Mouse (Mus musculus): ENCODE measurements around the gene Pnmal2. TPM values are rescaled to one million over a fixed set of nuclear protein-coding genes. Genes with fewer than 3 reads are reported as not detected.

The Pnmal2 gene
- polyA plus RNA-seq, 1 experiment: 2.0 TPM

- 50% methylated on average over 3 of the region's 3 CpGs for WGBS
- Histone ChIP-seq H3K4me1 (ENCODE audit: control insufficient read depth, insufficient read depth, low read length) (no peaks in the 10 kb centered on the region), H3K4me3 (replicated peaks; ENCODE audit: extremely low read depth, low read depth, low read length) (no peak overlapping the region)
- TF ChIP-seq CTCF (IDR thresholded peaks at IDR 0.05; ENCODE audit: insufficient read depth, low read length): no peak
- TF ChIP-seq POLR2A (IDR thresholded peaks at IDR 0.05; ENCODE audit: borderline replicate concordance, extremely low read depth, low read depth, low read length): no peak
- no peak for DNase-seq
Measured at GRCm38 (mm10) chr7:16971160-16971559, 26.7 kb downstream of the Pnmal2 start.

- Histone ChIP-seq H3K4me3 (replicated peaks; ENCODE audit: extremely low read depth, low read depth, low read length) (no peak overlapping the region), H3K4me1 (ENCODE audit: control insufficient read depth, insufficient read depth, low read length) (no peaks in the 10 kb centered on the region)
- no peak for TF ChIP-seq POLR2A (IDR thresholded peaks at IDR 0.05; ENCODE audit: borderline replicate concordance, extremely low read depth, low read depth, low read length)
- TF ChIP-seq CTCF (IDR thresholded peaks at IDR 0.05; ENCODE audit: insufficient read depth, low read length): no peak
- 29% methylated on average over 6 of the region's 6 CpGs for WGBS
- DNase-seq: peak; percentile 16
Measured at GRCm38 (mm10) chr7:16974018-16974417, 29.5 kb downstream of the Pnmal2 start.

DNA sequence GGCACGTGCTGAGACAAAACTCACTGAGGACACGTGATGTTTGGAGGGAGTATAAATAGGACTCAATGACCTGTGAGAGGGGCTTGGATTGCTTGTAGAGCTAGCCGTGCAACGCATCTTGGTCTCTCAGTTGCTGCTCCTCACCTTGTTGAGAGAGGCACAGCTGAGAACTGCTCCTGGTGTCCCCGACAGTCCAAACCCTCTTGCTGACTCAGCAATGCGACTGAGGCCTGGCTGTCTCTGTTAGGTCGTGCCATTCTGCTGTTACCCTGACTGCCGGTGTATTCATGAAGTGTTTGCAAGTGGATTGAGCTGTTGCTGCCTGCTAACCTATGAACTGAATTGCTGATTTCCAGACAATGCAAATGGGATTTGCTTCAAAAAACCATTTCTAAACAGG lies 31.8 kb downstream of the Pnmal2 start:
- Histone ChIP-seq H3K4me3 (replicated peaks; ENCODE audit: extremely low read depth, low read depth, low read length) (no peak overlapping the region), H3K4me1 (ENCODE audit: control insufficient read depth, insufficient read depth, low read length) (no peaks in the 10 kb centered on the region)
- 58% methylated on average over 8 of the region's 8 CpGs for WGBS
- DNase-seq: no peak
- TF ChIP-seq POLR2A (IDR thresholded peaks at IDR 0.05; ENCODE audit: borderline replicate concordance, extremely low read depth, low read depth, low read length) (no peak), CTCF (IDR thresholded peaks at IDR 0.05; ENCODE audit: insufficient read depth, low read length) (no peak)

- TF ChIP-seq CTCF (IDR thresholded peaks at IDR 0.05; ENCODE audit: insufficient read depth, low read length) (no peak), POLR2A (IDR thresholded peaks at IDR 0.05; ENCODE audit: borderline replicate concordance, extremely low read depth, low read depth, low read length) (no peak)
- no peak for DNase-seq
- 79% methylated on average over 6 of the region's 6 CpGs for WGBS
- no peak overlapping the region for H3K4me3 ChIP-seq (replicated peaks; ENCODE audit: extremely low read depth, low read depth, low read length)
- no peaks in the 10 kb centered on the region for H3K4me1 ChIP-seq (ENCODE audit: control insufficient read depth, insufficient read depth, low read length)
Measured at GRCm38 (mm10) chr7:16978173-16978572, 33.7 kb downstream of the Pnmal2 start.

DNA sequence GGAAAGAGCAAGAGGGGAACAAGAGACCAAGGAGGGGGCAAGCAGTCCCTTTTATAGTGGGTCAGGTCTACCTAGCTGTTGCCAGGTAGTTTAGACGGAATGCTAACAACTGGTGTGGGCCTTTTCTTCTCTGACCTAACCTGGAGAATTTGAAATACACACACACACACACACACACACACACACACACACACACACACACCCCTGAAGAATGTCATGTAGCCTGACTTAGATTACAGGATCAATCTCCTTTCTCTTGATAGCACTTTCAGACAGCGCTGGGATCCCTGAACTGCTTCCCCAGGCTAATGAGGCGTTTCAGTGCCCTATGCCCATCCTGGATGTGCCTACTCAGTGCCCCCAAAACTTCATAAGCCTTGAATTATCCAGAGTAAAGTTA lies 34.1 kb downstream of the Pnmal2 start:
- no peak for DNase-seq
- Histone ChIP-seq H3K4me1 (ENCODE audit: control insufficient read depth, insufficient read depth, low read length) (no peaks in the 10 kb centered on the region), H3K4me3 (replicated peaks; ENCODE audit: extremely low read depth, low read depth, low read length) (no peak overlapping the region)
- WGBS: 95% methylated on average over 3 of the region's 3 CpGs
- no peak for TF ChIP-seq POLR2A (IDR thresholded peaks at IDR 0.05; ENCODE audit: borderline replicate concordance, extremely low read depth, low read depth, low read length)
- TF ChIP-seq CTCF (IDR thresholded peaks at IDR 0.05; ENCODE audit: insufficient read depth, low read length): no peak

- no peak for DNase-seq
- under 1% methylated on average over 12 of the region's 12 CpGs for WGBS
- Histone ChIP-seq H3K4me1 (ENCODE audit: control insufficient read depth, insufficient read depth, low read length) (no peaks in the 10 kb centered on the region), H3K4me3 (replicated peaks; ENCODE audit: extremely low read depth, low read depth, low read length) (peak overlapping the region; percentile 32)
- TF ChIP-seq POLR2A (IDR thresholded peaks at IDR 0.05; ENCODE audit: borderline replicate concordance, extremely low read depth, low read depth, low read length) (no peak), CTCF (IDR thresholded peaks at IDR 0.05; ENCODE audit: insufficient read depth, low read length) (no peak)
Measured at GRCm38 (mm10) chr7:16980348-16980747, 35.9 kb downstream of the Pnmal2 start.

- DNase-seq: no peak
- 32% methylated on average over 26 of the region's 26 CpGs for WGBS
- no peaks in the 10 kb centered on the region for H3K4me1 ChIP-seq (ENCODE audit: control insufficient read depth, insufficient read depth, low read length)
- TF ChIP-seq POLR2A (IDR thresholded peaks at IDR 0.05; ENCODE audit: borderline replicate concordance, extremely low read depth, low read depth, low read length): no peak
- no peak for TF ChIP-seq CTCF (IDR thresholded peaks at IDR 0.05; ENCODE audit: insufficient read depth, low read length)
- H3K4me3 ChIP-seq (replicated peaks; ENCODE audit: extremely low read depth, low read depth, low read length): no peak within 1 kb of the TSS
Measured at GRCm38 (mm10) chr7:16982859-16983568, 38.5 kb downstream of the Pnmal2 start, which contains the start of gene Gm42372. Gm42372 (plus strand) TSS chr7:16983086.

DNA sequence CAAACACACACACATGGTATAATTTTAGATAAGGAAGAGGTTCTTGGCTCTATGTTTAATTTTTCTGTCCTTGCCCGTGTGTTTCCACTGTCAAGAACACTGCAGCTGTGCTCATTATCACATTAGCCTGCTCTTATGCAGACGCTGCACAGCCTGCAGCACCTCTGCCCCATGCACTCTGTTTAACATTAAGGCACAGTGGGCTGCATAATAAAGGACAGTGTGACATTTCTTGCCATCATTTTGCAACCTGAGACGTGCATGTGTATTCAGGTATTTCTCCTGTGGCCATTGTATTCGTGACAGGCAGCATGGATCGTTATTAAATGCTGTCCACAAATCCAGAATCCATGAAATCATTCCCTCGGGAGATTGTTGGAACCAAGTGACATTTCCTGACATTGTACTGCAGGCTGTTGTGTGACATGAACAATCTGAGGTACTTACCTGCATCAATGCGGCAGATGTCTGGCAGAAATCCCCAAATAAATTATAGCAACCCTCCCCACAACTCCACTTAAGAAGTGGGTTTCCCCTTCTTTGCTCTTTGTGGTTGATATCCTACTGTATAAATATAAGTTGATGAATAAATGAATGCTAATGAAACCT lies 43.2 kb downstream of the Pnmal2 start:
- no peaks in the 10 kb centered on the region for H3K4me1 ChIP-seq (ENCODE audit: control insufficient read depth, insufficient read depth, low read length)
- no peak for DNase-seq
- WGBS: 45% methylated on average over 7 of the region's 7 CpGs
- no peak overlapping the region for H3K4me3 ChIP-seq (replicated peaks; ENCODE audit: extremely low read depth, low read depth, low read length)
- TF ChIP-seq CTCF (IDR thresholded peaks at IDR 0.05; ENCODE audit: insufficient read depth, low read length): no peak
- no peak for TF ChIP-seq POLR2A (IDR thresholded peaks at IDR 0.05; ENCODE audit: borderline replicate concordance, extremely low read depth, low read depth, low read length)

GRCm38 (mm10) chr7:16988405-16988804 lies 43.9 kb downstream of the Pnmal2 start:
- Histone ChIP-seq H3K4me1 (ENCODE audit: control insufficient read depth, insufficient read depth, low read length) (no peaks in the 10 kb centered on the region), H3K4me3 (replicated peaks; ENCODE audit: extremely low read depth, low read depth, low read length) (no peak overlapping the region)
- 41% methylated on average over 3 of the region's 3 CpGs for WGBS
- TF ChIP-seq POLR2A (IDR thresholded peaks at IDR 0.05; ENCODE audit: borderline replicate concordance, extremely low read depth, low read depth, low read length) (no peak), CTCF (IDR thresholded peaks at IDR 0.05; ENCODE audit: insufficient read depth, low read length) (no peak)
- no peak for DNase-seq

Measured in lung, adult 2 months (tissue).